Mouse (Mus musculus) brown adipose tissue, adult 24 weeks (tissue): ENCODE data around the gene Rab31. TPM values are rescaled to one million over a fixed set of nuclear protein-coding genes. Genes with fewer than 3 reads are reported as not detected.

Experiments
- H3K27ac ChIP-seq: fragments of 200-500 bp; replicated peaks from 2 replicates; pipeline ENCODE4 v1.5.1; 2012; ENCODE audit warnings: low read depth, mild to moderate bottlenecking, low read length
- H3K4me1 ChIP-seq: fragments of 200-500 bp; 2 replicates; pipeline ENCODE4 v1.6.1; 2012; ENCODE audit warnings: low read length, mixed read lengths; ENCODE audit not compliant: control insufficient read depth, insufficient read depth, insufficient read length
- H3K4me3 ChIP-seq: fragments of 200-500 bp; 2 replicates; pipeline ENCODE4 v1.5.1; 2012; ENCODE audit warnings: low read depth, mild to moderate bottlenecking, low read length, moderate library complexity; ENCODE audit not compliant: insufficient read depth
- polyA plus RNA-seq: library from polyadenylated mRNA; stranded (reverse); fragments of >200 nt; gene quantifications from 2 replicates; pipeline ENCODE4 v1.2.4, GENCODE M21; 2012; ENCODE audit not compliant: missing spikeins, insufficient read depth, insufficient read length

Gene Rab31
- polyA plus RNA-seq, 1 experiment, result 3.9 TPM

DNA sequence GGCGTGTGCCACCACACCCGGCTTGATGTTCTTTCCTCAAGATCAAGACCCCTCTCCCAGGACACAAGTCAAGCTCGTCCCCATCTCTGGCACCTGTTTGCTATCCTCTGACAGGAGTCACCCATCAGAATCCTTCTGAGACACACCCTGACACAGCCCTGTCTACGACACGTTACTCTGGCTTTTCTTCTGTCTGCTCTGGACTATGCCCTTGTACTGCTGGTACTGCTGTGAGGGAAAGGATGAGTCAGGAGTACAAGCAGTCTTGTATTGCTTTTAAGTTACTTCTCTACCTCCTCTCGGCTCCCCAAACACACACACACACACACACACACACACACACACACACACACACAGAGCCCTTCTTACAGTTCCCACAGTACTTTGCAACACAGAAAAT lies 91.0 kb downstream of the Rab31 start:
- H3K4me1 ChIP-seq, result peaks cover 9% of the 10 kb centered on the region
- no peak overlapping the region for H3K27ac ChIP-seq

DNA sequence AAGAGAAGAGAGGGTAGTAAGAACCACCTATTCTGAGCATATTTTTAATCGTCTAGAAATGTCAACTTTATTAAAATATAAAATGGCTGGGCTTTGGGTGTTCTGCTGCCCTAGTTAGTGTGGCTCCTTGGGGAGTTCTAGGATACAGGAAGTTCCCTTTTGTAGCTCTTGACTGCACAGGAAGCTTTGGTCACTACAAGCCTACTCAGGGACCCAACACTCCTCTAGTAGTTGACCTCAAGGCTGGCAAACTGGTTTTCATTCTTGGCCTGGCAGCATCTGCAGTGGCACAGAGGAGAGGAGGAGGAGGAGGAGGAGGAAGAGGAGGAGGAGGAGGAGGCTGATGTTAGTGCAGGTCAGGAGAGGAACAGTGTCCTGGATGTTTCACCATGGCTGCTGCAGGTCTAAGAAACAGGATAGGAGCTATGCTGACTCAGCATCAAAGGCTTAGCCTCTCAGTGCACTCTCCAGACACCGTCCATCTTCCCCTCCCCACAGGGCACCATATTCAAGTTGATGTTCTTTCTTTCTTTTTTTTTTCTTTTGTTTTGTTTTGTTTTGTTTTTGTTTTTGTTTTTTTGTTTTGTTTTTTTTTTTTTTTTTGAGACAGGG lies 91.6 kb downstream of the Rab31 start:
- H3K4me1 ChIP-seq, result peaks cover 9% of the 10 kb centered on the region
- no peak overlapping the region for H3K4me3 ChIP-seq
- peak overlapping the region; percentile 52 for H3K27ac ChIP-seq

More for the DNA sequence above, 91.0 kb downstream of the Rab31 start:
- H3K4me3 ChIP-seq, result no peak overlapping the region

DNA sequence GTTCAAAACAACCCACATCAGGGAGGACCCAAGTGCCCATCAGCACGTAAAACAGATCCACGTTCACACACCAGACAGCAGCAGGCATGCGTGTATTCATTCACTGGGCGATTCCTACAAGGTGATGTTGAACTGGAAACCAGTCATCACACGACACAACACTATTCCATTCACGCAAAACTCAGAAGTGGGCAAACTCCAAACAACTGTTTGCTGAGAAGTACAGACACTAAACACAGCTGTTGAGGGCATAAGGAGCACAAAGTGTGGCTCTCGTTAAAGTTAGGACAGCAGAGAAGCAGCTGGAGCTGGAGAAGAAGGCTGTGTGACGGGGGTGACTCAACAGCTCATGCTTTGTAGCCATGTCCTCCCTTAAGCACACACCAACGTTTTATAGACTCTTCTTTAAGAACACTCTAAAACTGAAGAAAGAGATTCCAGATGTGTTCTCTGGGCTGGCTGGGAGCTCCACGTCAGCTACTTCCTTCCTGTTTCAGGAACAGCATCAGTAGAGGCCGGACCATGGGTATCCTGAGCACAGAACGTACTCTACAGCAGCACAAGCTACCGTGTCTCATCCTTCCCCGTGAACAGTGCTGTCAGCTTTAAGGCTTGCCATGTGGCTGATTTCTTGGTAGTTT lies 92.6 kb downstream of the Rab31 start:
- peaks cover 9% of the 10 kb centered on the region for H3K4me1 ChIP-seq
- H3K4me3 ChIP-seq, result no peak overlapping the region
- peak overlapping the region; percentile 90 for H3K27ac ChIP-seq

DNA sequence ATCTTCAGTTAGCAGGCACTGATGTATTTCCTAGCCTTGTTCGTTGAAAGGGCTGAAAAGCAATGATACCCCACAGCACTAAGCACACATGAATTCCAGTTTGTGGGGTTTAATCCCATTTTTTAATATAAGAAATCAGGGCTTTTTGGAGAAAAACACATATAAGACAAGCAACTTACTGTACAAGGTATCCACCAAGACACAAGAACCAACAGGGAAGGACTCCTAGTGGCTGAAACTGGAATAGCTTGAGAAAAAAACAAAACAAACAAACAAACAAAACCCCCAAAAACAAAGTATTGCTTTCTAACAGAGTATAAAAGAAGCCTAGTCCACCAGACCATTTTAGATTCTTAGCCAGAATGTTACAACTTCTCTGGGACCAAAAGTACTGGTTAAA lies 94.8 kb downstream of the Rab31 start:
- Histone ChIP-seq H3K27ac (no peak overlapping the region), H3K4me1 (peaks cover 9% of the 10 kb centered on the region), H3K4me3 (no peak overlapping the region)

DNA sequence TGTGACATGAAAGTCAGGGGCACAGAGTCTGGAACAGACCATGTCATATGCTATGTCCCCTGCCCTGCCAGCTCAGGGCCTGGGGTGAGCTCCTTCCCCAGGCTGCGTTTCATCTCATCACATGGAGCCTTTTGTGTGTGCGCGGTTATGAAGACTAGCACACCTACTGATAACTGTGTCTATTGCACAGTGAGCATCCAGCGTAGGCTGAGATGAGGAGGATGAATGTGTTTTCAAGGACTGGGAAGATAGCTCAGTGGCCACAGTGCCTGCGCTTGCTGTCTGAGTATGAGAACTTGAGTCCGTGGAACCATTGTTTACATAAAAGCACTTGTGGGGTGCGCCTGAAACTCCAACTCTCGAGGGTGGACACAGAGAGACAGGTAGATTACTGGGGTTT lies 96.0 kb downstream of the Rab31 start:
- Histone ChIP-seq H3K4me3 (no peak overlapping the region), H3K4me1 (peaks cover 9% of the 10 kb centered on the region), H3K27ac (no peak overlapping the region)

DNA sequence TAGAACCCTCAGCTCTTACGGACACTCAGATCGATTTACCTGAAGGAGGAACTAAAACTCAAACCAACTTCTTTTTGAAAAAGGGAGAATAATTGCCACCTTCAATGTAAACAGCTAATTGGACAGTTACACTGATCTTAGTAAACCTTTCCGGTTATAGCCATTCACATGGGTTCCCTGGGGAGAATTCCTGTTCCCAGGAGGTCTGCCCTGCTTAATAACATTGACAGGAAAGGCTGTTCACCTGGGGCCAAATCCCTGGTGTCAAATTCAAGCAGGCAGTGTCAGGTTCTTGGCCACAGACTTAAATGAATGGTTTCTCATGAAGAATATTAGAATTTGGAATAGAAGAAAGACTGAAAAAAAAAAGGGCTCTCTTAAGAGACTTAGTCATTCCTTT lies 96.6 kb downstream of the Rab31 start:
- Histone ChIP-seq H3K4me3 (no peak overlapping the region), H3K27ac (no peak overlapping the region), H3K4me1 (peaks cover 9% of the 10 kb centered on the region)

DNA sequence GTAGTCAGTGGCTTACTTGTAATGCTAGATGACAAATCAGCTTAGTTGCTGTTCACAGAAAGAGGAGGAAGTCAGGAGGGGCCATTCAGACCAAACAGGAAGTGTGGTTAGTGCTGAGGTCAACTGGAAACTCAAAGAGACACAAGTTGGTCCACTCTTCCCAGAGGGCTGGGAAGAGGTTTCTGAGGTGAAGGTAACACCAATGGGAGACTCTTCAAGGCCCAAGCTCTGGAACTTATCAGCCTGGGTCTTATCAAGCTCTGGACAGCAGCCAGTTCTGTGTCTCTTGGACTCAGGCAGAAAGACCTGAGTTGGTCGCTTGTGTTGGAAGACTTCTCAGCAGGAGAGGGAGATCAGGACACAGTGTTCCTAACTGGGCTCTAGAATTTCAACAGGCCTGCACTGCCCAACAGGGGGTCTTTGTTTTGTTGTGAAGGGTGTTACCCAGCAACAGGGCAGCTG lies 97.8 kb downstream of the Rab31 start:
- H3K27ac ChIP-seq, result no peak overlapping the region

DNA sequence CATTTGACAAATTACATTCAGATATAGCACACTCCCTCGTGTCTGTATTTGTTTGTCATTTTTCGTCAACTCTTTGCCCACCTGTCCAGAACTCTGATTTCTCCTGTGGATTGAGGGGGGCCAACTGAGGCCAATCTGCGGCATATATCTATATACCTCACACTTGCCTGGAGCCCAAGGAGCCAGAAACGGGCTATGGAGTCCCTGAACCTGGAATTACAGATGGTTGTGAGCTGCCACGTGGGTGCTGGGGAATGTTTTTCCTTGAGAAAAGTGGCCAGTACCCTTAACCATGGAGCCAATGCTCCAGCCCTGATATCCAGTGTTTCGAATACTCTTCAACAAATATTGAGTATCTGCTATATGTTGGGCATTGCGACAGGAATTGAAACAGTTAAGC lies 99.6 kb downstream of the Rab31 start:
- Histone ChIP-seq H3K4me1 (no peaks in the 10 kb centered on the region; the same call in 1 of the 2 replicates), H3K4me3 (no peak overlapping the region), H3K27ac (no peak overlapping the region)

More for the DNA sequence above, 97.8 kb downstream of the Rab31 start:
- H3K4me1 ChIP-seq, result peaks cover 4% of the 10 kb centered on the region; the same call in 1 of the 2 replicates
- no peak overlapping the region for H3K4me3 ChIP-seq

DNA sequence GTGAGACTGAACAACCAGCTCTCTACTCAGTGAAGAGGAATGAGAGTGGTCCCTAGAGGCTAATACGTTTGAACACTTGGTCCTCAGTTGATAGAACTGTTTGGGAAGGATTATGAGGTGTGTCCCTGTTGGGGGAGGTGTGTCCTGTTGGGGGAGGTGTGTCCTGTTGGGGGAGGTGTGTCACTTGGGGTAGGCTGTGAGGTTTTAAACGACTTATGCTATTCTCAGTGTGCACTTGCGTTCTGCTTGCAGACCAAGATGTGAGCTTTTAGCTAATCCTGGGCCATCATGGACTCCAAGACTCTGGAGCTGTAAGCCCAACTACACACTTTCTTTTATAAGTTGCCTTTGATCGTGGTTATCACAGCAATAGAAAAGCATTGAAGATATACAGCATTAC lies 103.5 kb downstream of the Rab31 start:
- Histone ChIP-seq H3K4me1 (no peaks in the 10 kb centered on the region), H3K4me3 (no peak overlapping the region), H3K27ac (no peak overlapping the region)

DNA sequence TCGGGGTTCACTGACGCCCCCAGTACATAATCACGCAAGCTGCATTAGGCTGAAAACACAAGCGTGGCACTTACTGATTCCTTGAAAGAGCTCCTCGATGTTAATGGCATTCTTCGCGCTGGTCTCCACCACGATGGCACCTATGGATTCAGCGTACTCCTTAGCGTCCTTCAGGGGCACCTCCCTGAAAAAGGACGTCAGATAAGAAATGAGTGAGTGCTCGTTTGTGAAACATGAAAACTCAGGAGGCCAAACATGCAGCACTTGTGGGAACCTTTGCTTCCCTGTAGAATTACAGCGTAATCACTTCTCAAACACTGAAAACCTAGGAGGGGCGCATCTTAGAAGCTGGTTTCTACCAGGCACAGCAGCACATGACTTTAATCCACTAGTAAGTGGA lies 104.8 kb downstream of the Rab31 start:
- no peak overlapping the region for H3K4me3 ChIP-seq
- peaks cover 1% of the 10 kb centered on the region; the same call in 1 of the 2 replicates for H3K4me1 ChIP-seq
- no peak overlapping the region for H3K27ac ChIP-seq

DNA sequence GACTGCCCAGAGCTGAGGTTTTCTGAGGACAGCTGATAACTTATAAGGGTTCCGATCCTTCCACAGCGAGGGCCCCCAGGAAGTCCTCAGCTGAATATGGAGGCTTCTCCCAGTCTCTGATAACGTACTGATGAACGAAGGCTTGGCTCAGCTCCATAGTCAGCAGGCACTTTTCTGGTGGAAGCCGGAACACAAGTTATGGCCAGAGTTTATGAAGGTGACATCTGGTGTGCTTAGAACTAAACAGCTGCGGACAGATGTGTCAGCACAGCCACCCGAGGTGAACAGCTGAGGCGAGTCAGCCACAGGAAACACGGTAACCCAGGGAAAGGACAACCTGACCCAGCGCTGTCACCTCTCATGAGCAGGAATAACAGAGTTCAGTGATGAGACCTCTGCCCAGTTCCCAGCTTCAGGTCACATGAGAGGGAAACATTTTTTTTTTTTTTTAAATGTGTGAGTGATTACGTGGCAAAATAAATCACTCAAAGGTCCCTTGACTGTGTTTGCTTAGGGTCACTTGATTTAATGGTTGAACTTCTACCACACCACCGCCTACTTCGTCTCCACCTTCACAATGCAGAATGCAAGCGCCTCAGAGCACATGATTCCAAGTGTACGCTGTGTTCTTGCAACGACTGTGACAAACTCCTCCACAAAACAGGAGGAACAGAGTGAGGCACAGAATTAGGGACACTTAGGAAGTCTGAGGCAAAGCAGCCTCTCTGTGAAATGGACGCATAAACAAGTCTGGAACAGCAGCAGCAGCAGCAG lies 106.0 kb downstream of the Rab31 start:
- H3K4me1 ChIP-seq, result peaks cover 3% of the 10 kb centered on the region; the same call in 1 of the 2 replicates
- no peak overlapping the region for H3K4me3 ChIP-seq
- no peak overlapping the region for H3K27ac ChIP-seq

DNA sequence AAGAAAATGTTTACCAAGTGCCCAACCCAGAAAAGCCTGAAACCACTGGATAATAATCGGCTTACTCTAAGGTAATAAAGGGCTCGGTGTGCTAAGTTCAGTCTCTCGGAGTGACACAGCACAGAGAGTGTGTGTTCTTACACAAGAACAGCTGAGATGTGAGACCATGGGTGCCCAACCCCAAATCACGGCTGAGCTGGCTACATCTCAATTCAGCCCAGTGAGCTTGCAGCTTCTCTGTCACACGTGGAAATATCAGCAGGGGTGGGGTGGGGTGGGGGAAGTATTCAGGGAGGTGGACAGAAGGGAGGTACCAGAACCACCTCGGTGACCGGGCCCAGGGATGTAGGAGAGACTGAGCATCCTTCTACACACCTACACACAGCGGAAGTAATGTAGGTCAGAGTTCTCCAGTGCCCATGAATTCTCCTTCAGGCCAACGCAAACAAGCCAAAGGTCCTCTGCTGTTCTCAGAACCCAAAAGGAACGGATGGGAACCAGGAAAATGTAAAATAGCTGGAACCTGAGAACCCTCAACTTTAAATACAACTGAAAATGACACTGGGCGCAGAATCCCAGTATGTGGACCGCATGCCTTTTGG lies 106.7 kb downstream of the Rab31 start:
- peaks cover 3% of the 10 kb centered on the region; the same call in 1 of the 2 replicates for H3K4me1 ChIP-seq
- no peak overlapping the region for H3K4me3 ChIP-seq
- H3K27ac ChIP-seq, result no peak overlapping the region

DNA sequence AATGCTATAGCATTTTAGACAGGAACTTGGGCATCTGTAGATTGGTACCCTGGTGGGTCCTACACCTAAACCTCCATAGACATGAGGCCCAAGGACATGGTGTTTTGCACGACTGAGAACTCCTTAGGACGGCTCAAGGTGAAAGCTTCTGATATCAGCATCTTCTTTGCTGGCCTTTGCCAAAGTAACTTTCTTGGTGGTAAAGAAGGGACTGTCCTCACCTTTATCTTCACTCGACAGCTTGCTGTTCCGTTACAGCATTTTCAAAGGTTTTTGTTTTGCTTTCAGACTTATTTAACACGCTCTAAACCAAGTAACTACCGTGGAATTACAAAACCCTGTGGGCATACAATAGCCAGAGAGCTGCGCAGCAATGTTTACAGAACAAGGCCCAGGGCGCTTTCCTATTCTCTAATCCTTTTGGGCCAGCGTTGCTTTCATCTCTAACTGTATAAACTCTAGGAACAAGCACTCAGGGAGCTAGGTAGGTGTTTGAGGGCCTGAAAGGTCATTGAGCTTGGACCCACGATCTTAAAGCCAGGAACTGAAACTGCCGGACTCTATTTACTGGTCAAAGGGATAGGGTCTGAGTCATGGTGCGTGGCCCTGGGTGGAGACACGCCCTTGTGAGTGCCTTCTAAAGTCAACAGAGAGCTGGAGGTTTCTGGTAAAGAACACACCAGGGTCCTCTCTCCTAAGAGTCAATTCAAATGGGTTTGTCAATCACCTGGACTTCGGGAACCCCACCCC lies 109.0 kb downstream of the Rab31 start:
- Histone ChIP-seq H3K4me1 (peaks cover 3% of the 10 kb centered on the region; the same call in 1 of the 2 replicates), H3K27ac (no peak overlapping the region), H3K4me3 (no peak overlapping the region)

DNA sequence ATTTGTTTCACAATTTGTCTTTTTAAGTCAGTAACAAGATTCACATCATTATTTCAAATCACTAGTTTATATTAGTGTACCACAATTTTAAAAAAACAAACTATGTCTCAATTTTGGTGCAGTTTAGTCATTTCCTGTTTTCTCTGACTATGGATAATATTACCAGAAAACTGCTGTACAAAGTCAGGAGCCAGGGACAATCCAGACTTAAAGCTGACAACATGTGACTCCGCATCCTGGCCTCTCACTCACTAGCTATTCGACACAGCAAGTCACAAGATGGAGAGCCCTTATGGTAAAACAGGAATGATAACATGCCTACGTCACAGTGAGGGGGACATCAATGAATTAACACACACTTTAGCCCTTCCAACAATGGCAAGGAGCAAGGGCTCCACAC lies 109.9 kb downstream of the Rab31 start:
- Histone ChIP-seq H3K27ac (no peak overlapping the region), H3K4me1 (peaks cover 3% of the 10 kb centered on the region; the same call in 1 of the 2 replicates), H3K4me3 (no peak overlapping the region)
